In the genomic region with DNA sequence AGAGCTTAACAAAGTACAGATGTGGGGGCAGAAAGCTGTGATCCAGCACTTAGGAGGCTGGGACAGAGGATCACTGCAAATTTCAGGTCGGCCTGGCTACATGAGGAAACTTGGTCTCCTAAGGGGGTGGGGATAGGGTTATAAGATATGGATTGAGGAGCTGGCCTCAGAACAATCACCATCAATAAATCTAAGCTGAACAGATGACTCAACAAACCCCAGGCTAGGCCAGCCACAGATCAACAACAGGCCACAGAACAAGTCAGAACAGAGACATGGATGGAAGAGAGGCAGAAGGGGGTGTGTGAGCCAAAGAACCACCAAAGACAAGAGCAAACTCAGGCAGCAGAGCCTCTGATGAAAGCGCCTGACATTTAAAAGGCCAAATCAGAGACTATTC, we compare ENCODE assay signal across 25 mouse cellular contexts. TPM values are rescaled to one million over a fixed set of nuclear protein-coding genes. Genes with fewer than 3 reads are reported as not detected.
A peak's percentile ranks its signal among the peaks of the same experiment; 100 is the strongest.
DNase-seq lines count a peak whose midpoint lies in the region; ATAC-seq lines count a peak whose summit lies in the region.
"Had no signal": no experiment of that assay in that cellular context is flagged by ENCODE, and none has a peak within 500 bp of the region (broad histone marks: within the 10 kb centered on the region; RNA-seq: fewer than 3 reads in every experiment).

No protein-coding gene starts in this region.

- H3K9ac ChIP-seq in embryonic facial prominence, embryonic 13.5 days = no peak overlapping the region
- H3K9ac ChIP-seq in stomach, embryonic 15.5 days = no peak overlapping the region
- H3K9ac ChIP-seq: forebrain, postnatal 0 days; heart, embryonic 15.5 days; hindbrain, embryonic 15.5 days; midbrain, embryonic 13.5 days had no signal

- no peak overlapping the region for H3K4me2 ChIP-seq in embryonic facial prominence, embryonic 13.5 days
- H3K4me2 ChIP-seq in stomach, embryonic 15.5 days = no peak overlapping the region
- H3K4me2 ChIP-seq: heart, embryonic 15.5 days; hindbrain, embryonic 15.5 days; liver, embryonic 11.5 days; midbrain, embryonic 13.5 days had no signal

- no peak for DNase-seq in embryonic facial prominence, embryonic 10.5 days (ENCODE audit: low spot score)
- peak; percentile 56 for DNase-seq in 3T3-L1 (ENCODE audit: low read depth, low spot score)
- peak; percentile 86 for DNase-seq in fat pad, adult 2 months (ENCODE audit: extremely low read depth, low read depth, low spot score)
- no peak for DNase-seq in testis, postnatal 14 days (ENCODE audit: low spot score)
- no peak for DNase-seq in ovary, adult 18-20 months (ENCODE audit: low spot score)
- DNase-seq: cerebellum, adult 11 months; forebrain, postnatal 0 days; gastrocnemius, postnatal 25 days; heart, adult 2 months; heart, postnatal 36 days; kidney, adult 2 months; kidney, postnatal 10 days; left cerebral cortex, postnatal 4 days; lung, adult 18-20 months; lung, postnatal 14 days; retina, postnatal 1 day had no signal

- H3K4me1 ChIP-seq in embryonic facial prominence, embryonic 13.5 days = peaks cover 20% of the 10 kb centered on the region
- peaks cover 31% of the 10 kb centered on the region for H3K4me1 ChIP-seq in embryonic facial prominence, embryonic 10.5 days
- no peaks in the 10 kb centered on the region for H3K4me1 ChIP-seq in stomach, embryonic 15.5 days

- H3K36me3 ChIP-seq in embryonic facial prominence, embryonic 13.5 days = no peaks in the 10 kb centered on the region
- no peaks in the 10 kb centered on the region for H3K36me3 ChIP-seq in embryonic facial prominence, embryonic 10.5 days (replicated peaks)
- H3K36me3 ChIP-seq in stomach, embryonic 15.5 days = no peaks in the 10 kb centered on the region
- H3K36me3 ChIP-seq: heart, embryonic 15.5 days; hindbrain, embryonic 15.5 days; midbrain, embryonic 13.5 days had no signal

- H3K27ac ChIP-seq in embryonic facial prominence, embryonic 13.5 days = peak overlapping the region; percentile 39; the same call in 1 of the 2 replicates
- H3K27ac ChIP-seq in embryonic facial prominence, embryonic 10.5 days (replicated peaks) = no peak overlapping the region
- H3K27ac ChIP-seq in stomach, embryonic 15.5 days = peak overlapping the region; percentile 41; the same call in 1 of the 2 replicates
- H3K27ac ChIP-seq: heart, adult 2 months; heart, embryonic 15.5 days; hindbrain, embryonic 15.5 days; left cerebral cortex, adult 2 months; midbrain, embryonic 13.5 days had no signal

- 51% methylated on average over 2 of the region's 2 CpGs for WGBS in embryonic facial prominence, embryonic 13.5 days
- 72% methylated on average over 2 of the region's 2 CpGs for WGBS in embryonic facial prominence, embryonic 10.5 days
- 64% methylated on average over 2 of the region's 2 CpGs for WGBS in stomach, embryonic 15.5 days

- no peak for ATAC-seq in embryonic facial prominence, embryonic 13.5 days (ENCODE audit: insufficient number of reproducible peaks, insufficient read depth, low FRiP score, low TSS enrichment, low read depth)
- no peak for ATAC-seq in stomach, embryonic 15.5 days (ENCODE audit: insufficient read depth, low FRiP score, low read depth)
- ATAC-seq: CD4-positive, CD25-positive, alpha-beta regulatory T cell, adult 4 months; forebrain, postnatal 0 days; midbrain, embryonic 13.5 days; Patski had no signal

- H3K4me3 ChIP-seq in embryonic facial prominence, embryonic 13.5 days = no peak overlapping the region
- no peak overlapping the region for H3K4me3 ChIP-seq in embryonic facial prominence, embryonic 10.5 days
- H3K4me3 ChIP-seq in stomach, embryonic 15.5 days (replicated peaks) = no peak overlapping the region
- H3K4me3 ChIP-seq: heart, adult 2 months; heart, embryonic 15.5 days; hindbrain, embryonic 15.5 days; left cerebral cortex, adult 2 months; midbrain, embryonic 13.5 days had no signal

- no peaks in the 10 kb centered on the region for H3K9me3 ChIP-seq in embryonic facial prominence, embryonic 13.5 days
- no peaks in the 10 kb centered on the region for H3K9me3 ChIP-seq in embryonic facial prominence, embryonic 10.5 days
- H3K9me3 ChIP-seq in stomach, embryonic 15.5 days = no peaks in the 10 kb centered on the region
- H3K9me3 ChIP-seq: heart, embryonic 15.5 days; hindbrain, embryonic 15.5 days; midbrain, embryonic 13.5 days had no signal

- H3K27me3 ChIP-seq in embryonic facial prominence, embryonic 13.5 days = peaks cover 25% of the 10 kb centered on the region
- peaks cover 28% of the 10 kb centered on the region for H3K27me3 ChIP-seq in embryonic facial prominence, embryonic 10.5 days (replicated peaks; ENCODE audit: low read depth, poor library complexity, severe bottlenecking)
- H3K27me3 ChIP-seq in stomach, embryonic 15.5 days (replicated peaks) = no peaks in the 10 kb centered on the region
- H3K27me3 ChIP-seq: Patski had no signal

RNA-seq across cellular contexts. Expression of a gene that starts 41.3 kb away (rescaled TPM):
- 116 and 123 TPM in 2 replicates for polyA plus RNA-seq in embryonic facial prominence, embryonic 13.5 days (2015; fragmentation: Nextera tagmentation; extraction: Ambion mirVana)
- 140 and 166 TPM in 2 replicates for polyA plus RNA-seq in embryonic facial prominence, embryonic 10.5 days (2016; fragmentation: Nextera tagmentation; extraction: Ambion mirVana)
- 119 and 129 TPM in 2 replicates for polyA plus RNA-seq in stomach, embryonic 15.5 days (2015; fragmentation: Nextera tagmentation; extraction: Ambion mirVana)

Comparison
In these comparisons a context has a peak if more than half of its experiments do, and no peak if none do; other contexts are left out.
1. DNase-seq: peak in 3T3-L1 (single experiment) and fat pad, adult 2 months (single experiment); none in embryonic facial prominence, embryonic 10.5 days (single experiment), testis, postnatal 14 days (single experiment) and ovary, adult 18-20 months (single experiment).